Mouse (Mus musculus): ENCODE measurements around the gene Dao. TPM values are rescaled to one million over a fixed set of nuclear protein-coding genes. Genes with fewer than 3 reads are reported as not detected.

The Dao gene
- total RNA-seq, 2 experiments from 2014 or later: not detected

DNA sequence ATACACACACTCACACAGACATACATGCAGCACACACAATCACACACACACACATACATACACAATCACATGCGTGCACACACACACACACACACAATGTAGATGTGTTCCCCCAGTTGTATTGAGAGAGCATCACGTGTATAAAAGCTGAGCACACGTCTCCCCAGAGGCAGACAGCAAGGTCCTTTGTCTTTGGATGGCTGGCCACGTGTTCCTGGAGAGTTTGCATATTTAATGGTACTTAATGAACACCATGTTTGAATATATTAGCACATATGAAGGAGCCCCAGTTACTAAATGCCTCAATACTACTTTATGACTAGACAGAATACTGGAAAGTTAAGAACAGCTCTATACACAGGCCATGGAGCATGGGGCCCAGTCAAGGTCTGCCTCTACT lies 60.5 kb downstream of the Dao start:
- no peak for ATAC-seq (replicated peaks; ENCODE audit: poor library complexity, severe bottlenecking)

GRCm38 (mm10) chr5:114065161-114065560 lies 61.7 kb downstream of the Dao start, which contains the start of gene Usp30:
Usp30 (plus strand) TSS chr5:114065461.
- ATAC-seq (replicated peaks; ENCODE audit: poor library complexity, severe bottlenecking): no peak

GRCm38 (mm10) chr5:114066601-114067000 lies 63.1 kb downstream of the Dao start:
- no peak for ATAC-seq (replicated peaks; ENCODE audit: poor library complexity, severe bottlenecking)

DNA sequence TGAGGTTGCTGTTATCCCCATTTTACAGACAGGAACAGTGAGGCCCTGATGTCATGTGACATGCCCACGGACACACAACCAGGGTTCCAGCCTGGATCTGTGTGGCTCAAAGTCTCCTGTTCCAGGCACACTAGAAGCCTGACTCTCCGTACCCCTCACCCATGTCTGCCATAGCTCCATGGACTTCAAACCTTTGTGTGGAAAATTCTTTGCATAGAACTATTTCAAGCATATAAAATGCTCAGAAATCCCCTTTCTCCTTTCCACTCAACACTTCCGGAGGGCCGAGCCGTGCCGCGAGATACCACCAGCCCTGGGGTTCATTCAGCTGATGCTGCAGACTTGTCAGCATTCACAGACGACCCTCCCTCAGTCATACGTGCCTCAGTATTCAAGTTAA lies 64.0 kb downstream of the Dao start:
- no peak for ATAC-seq (replicated peaks; ENCODE audit: poor library complexity, severe bottlenecking)

DNA sequence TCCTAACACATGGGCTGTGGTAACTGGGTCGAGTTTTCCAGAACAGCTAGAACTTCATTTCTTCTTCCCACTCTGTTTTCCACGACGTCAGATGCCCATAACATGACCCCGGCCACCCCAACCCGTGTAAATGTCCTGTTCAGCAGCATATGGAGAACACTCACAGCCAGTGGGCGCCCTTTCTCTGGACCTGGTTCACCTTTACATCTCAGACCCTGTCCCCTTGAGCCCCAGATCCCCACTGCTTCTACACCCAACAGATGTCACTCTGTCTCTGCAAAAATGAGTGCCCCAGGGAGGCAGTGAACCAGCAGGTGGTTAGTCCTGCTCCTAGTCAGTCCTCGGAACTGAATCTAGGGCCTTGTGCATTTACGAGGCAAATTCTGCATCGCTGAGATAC lies 64.5 kb downstream of the Dao start:
- ATAC-seq (replicated peaks; ENCODE audit: poor library complexity, severe bottlenecking): no peak

- ATAC-seq (replicated peaks; ENCODE audit: poor library complexity, severe bottlenecking): no peak
Measured at GRCm38 (mm10) chr5:114070858-114071257, 67.4 kb downstream of the Dao start.

GRCm38 (mm10) chr5:114072262-114072661 lies 68.8 kb downstream of the Dao start:
- no peak for ATAC-seq (replicated peaks; ENCODE audit: poor library complexity, severe bottlenecking)

Other genes starting within 250 kb of the Dao start
- gene Sart3, start 231.2 kb upstream of the Dao start, total RNA-seq (2014; fragmentation: Nextera tagmentation): 29.2 and 29.7 TPM in 2 replicates
- gene Sart3, start 231.2 kb upstream of the Dao start, total RNA-seq (2017): 31.1 and 38.5 TPM in 2 replicates
- gene Iscu, start 231.0 kb upstream of the Dao start, total RNA-seq (2014; fragmentation: Nextera tagmentation): 81.9 and 100 TPM in 2 replicates
- 101 and 111 TPM in 2 replicates for gene Iscu, start 231.0 kb upstream of the Dao start, total RNA-seq (2017)
- 11.1 and 13.4 TPM in 2 replicates for gene Tmem119, start 203.2 kb upstream of the Dao start, total RNA-seq (2014; fragmentation: Nextera tagmentation)
- 4.2 and 7.8 TPM in 2 replicates for gene Tmem119, start 203.2 kb upstream of the Dao start, total RNA-seq (2017)
- 288 and 331 TPM in 2 replicates for gene Selplg, start 171.1 kb upstream of the Dao start, total RNA-seq (2014; fragmentation: Nextera tagmentation)
- 99.4 and 109 TPM in 2 replicates for gene Selplg, start 171.1 kb upstream of the Dao start, total RNA-seq (2017)
- gene Coro1c, start 94.9 kb upstream of the Dao start, total RNA-seq (2014; fragmentation: Nextera tagmentation): 55.8 and 64.9 TPM in 2 replicates
- gene Coro1c, start 94.9 kb upstream of the Dao start, total RNA-seq (2017): 80.5 and 102 TPM in 2 replicates
- 5.9 and 15.0 TPM in 2 replicates for gene Ssh1, start 9.8 kb upstream of the Dao start, total RNA-seq (2014; fragmentation: Nextera tagmentation)
- 1.9 and 2.4 TPM in 2 replicates for gene Ssh1, start 9.8 kb upstream of the Dao start, total RNA-seq (2017)
- gene Usp30, start 61.8 kb downstream of the Dao start, total RNA-seq (2014; fragmentation: Nextera tagmentation): 5.5 and 6.5 TPM in 2 replicates
- 3.0 and 5.6 TPM in 2 replicates for gene Usp30, start 61.8 kb downstream of the Dao start, total RNA-seq (2017)
- not detected in 2 replicates for gene Svop, start 87.9 kb downstream of the Dao start, total RNA-seq (2014; fragmentation: Nextera tagmentation)
- not detected in 2 replicates for gene Svop, start 87.9 kb downstream of the Dao start, total RNA-seq (2017)
- gene Alkbh2, start 124.5 kb downstream of the Dao start, total RNA-seq (2014; fragmentation: Nextera tagmentation): 12.0 and 14.8 TPM in 2 replicates
- 2.4 and 9.2 TPM in 2 replicates for gene Alkbh2, start 124.5 kb downstream of the Dao start, total RNA-seq (2017)
- 39.0 and 45.5 TPM in 2 replicates for gene Ung, start 126.7 kb downstream of the Dao start, total RNA-seq (2014; fragmentation: Nextera tagmentation)
- gene Ung, start 126.7 kb downstream of the Dao start, total RNA-seq (2017): 23.6 and 38.6 TPM in 2 replicates
- 0.45 and 1.7 TPM in 2 replicates for gene Acacb, start 142.8 kb downstream of the Dao start, total RNA-seq (2014; fragmentation: Nextera tagmentation)
- 0.10 and 0.13 TPM in 2 replicates for gene Acacb, start 142.8 kb downstream of the Dao start, total RNA-seq (2017)